Mouse (Mus musculus): ENCODE results near the gene Gm7971. TPM values are rescaled to one million over a fixed set of nuclear protein-coding genes. Genes with fewer than 3 reads are reported as not detected.
"Not testable (repeated sequence)": the region's sequence is repeated elsewhere in the genome, so short reads cannot be mapped to it uniquely, and the experiment has no call there.

Gm7971 gene
- polyA plus RNA-seq (2015; fragmentation: Nextera tagmentation; extraction: Ambion mirVana): not detected in 2 replicates

DNA sequence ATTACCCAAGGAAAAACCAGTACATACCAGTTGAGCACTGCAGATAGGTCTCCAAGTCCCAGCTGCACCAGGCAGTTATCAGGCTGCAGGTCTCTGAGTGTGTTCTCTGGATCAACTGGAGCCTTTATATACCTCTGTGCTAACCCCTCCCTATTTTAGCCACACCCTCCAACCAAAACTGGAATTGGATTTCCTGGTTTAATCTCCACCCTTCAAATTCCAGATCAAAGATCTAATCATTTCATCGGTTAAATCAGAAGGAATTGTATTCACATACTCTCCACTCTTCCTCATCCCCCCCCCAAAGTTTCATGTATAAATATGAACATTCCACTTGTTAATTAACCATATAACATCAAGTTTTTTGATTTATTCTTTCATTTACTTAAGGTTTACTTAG lies at the start of gene Gm7971:
Gene Gm7971 (minus strand): TSS at position 101 of the 400 bp plus-strand sequence.
- ATAC-seq; H3K27ac ChIP-seq (ENCODE audit: low read length): not testable (repeated sequence)

More for the DNA sequence above, at the start of gene Gm7971:
- not testable (repeated sequence) for H3K9me3 ChIP-seq (replicated peaks; ENCODE audit: control insufficient read depth, low read length, poor library complexity, severe bottlenecking); H3K4me1 ChIP-seq (ENCODE audit: control insufficient read depth, insufficient read depth, low read length); H3K27me3 ChIP-seq (ENCODE audit: control insufficient read depth, insufficient read depth, low read depth, low read length); H3K36me3 ChIP-seq (ENCODE audit: control insufficient read depth, insufficient read depth, low read length); H3K4me2 ChIP-seq (ENCODE audit: low read length); H3K9ac ChIP-seq (ENCODE audit: low read depth, low read length); H3K4me3 ChIP-seq (ENCODE audit: low read depth, low read length)
- WGBS: no CpG with 5 or more reads among the region's 1 CpGs

Other genes starting within 250 kb of the Gm7971 start
- not detected in 2 replicates for gene D5Ertd577e, start 138.1 kb downstream of the Gm7971 start, polyA plus RNA-seq (2015; fragmentation: Nextera tagmentation; extraction: Ambion mirVana)
- not detected in 2 replicates for gene Gm3286, start 84.1 kb downstream of the Gm7971 start, polyA plus RNA-seq (2015; fragmentation: Nextera tagmentation; extraction: Ambion mirVana)
- not detected in 2 replicates for gene Gm7978, start 141.3 kb upstream of the Gm7971 start, polyA plus RNA-seq (2015; fragmentation: Nextera tagmentation; extraction: Ambion mirVana)
- not detected in 2 replicates for gene Gm7982, start 147.1 kb upstream of the Gm7971 start, polyA plus RNA-seq (2015; fragmentation: Nextera tagmentation; extraction: Ambion mirVana)
- not detected in 2 replicates for gene E330014E10Rik, start 181.1 kb upstream of the Gm7971 start, polyA plus RNA-seq (2015; fragmentation: Nextera tagmentation; extraction: Ambion mirVana)